Mouse (Mus musculus): ENCODE measurements around the gene Slc46a1. TPM values are rescaled to one million over a fixed set of nuclear protein-coding genes. Genes with fewer than 3 reads are reported as not detected.

Slc46a1 gene
- polyA plus RNA-seq (2017; shearing (Covaris generic)): 2.4 TPM

DNA sequence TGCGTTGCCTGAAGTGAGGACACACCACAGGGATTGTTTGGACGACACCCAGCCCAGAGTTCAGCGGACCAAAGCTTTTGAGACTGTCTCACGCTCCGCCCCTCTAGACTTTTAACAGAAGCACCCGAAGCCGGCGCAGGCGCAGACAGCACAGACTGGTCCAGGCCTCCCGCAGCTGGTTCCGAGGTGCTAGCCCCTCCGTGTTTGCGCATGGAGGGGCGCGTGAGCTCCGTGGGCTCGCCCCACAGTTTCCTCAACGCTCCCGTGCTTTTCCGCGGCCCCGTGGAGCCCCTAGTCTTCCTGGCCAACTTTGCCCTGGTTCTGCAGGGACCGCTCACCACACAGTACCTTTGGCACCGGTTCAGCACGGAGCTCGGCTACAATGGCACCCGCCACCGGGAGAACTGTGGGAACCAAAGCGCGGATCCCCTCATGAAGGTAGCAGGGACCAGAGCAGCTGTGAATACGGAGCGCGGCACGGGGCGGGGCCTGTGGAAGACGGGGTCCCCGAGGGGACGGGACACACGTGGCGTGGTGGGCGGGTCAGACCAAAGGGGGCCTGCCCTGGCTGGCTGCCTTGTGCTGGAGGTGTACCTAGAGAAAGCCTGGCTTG is at the start of gene Slc46a1:
TSS of gene Slc46a1 (plus strand) at position 130 of the 613 bp plus-strand sequence.

DNA sequence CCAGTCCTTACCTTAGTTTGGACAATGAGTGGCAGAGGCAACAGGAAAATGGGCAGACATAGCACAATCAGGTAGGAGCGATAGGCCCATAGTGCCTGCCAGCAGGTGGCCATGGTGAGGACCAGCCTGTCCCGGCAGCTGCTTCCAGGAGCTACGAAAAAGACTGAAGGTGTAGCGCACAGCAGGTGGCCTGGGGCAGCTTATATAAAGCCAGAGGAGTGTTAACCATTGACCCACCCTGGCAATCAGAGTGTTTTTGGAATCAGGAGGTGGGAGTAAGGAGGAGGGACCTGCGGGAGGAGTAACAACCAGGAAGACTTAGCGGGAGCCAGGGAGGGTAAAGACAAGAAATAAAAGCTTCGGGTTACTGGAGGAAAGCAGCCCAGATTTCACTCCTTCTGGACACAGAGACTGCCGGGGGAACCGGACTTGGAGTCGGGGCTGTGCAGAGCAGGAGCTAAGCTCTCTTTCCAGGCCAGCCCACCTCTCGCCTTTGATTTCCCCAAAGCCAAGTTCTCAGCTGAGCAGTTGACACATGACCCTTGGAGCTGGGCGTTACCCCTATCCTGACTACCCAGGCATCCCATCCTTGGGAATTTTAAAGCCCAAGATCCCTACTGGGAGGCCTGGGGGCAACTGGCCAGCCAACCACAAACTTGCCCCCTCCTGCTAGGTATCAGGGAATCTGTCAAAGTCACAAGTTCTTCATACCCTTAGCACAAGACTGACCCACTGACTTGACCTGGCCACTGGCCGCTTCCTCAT is 43.3 kb upstream of the Slc46a1 start, which contains the start of gene Slc13a2:
TSS of gene Slc13a2 (minus strand) at position 163 of the 765 bp plus-strand sequence.

DNA sequence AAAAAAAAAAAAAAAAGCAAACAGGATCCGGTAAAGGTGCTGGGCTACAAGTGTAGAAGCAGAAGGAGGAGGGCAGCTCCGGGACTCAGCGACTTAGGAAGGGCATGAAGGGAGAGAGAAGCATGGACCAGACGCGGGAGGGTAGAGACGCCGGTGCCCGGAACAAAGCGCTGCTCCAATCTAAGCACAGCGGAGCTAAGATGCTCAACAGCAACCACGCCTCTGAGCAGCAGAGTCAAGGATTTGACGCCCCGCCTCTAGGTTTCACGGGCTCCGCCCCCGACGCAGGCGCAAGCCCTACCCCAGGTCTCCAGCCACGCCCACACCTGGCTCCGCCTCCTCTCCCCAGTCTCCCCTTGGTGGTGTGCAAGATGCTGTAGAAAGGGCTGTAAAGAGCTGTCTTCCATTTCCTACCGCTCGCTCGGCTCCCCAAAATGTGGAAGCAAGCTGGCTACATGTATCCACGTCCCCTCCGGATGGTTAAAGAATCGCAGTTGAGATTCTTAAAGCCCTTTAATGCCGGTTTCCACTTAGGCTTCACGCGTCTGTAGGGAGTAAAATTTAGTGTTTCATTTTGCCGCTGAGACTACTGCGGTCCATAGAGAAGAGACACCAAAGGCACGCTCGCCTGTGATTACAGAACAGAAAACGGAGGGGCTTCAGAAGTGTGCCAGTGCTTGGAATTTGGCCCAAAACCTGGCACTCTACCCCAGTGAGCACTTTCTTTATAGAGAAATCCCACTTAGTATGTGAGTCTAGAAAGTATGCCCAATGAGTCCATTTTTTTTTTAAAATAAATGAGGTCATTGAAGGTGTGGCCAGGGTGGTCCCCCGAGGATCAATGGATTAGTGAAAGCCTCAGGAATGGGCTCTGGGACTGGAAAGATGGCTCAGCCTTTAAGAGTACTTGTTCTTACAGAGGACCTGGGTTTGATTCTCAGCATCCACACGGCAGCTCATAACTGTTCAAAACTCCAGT is 32.3 kb downstream of the Slc46a1 start, which contains the start of gene Sarm1:
TSS of gene Sarm1 (minus strand) at position 211 of the 979 bp plus-strand sequence.

DNA sequence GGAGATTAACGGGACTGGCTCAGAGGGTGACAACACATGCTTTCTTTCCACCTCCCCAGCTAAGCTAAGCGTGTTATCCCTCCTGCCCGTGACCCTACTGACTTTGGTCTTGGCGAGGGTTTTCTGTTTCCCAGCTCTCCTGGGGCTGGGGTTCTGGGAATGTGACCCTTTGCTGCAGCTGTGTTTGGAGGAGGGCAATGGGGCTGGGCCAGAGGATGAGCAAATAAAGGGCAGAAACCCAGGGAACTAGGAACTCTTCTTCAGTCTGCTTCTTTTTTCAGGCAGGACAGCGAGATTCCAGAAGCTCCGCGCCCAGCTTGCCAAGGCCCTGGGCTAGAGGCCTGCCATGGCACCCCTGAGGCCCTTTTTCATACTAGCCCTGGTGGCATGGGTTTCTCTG is 33.5 kb downstream of the Slc46a1 start, which contains the start of gene Vtn:
TSS of gene Vtn (plus strand) at position 88 of the 400 bp plus-strand sequence.

DNA sequence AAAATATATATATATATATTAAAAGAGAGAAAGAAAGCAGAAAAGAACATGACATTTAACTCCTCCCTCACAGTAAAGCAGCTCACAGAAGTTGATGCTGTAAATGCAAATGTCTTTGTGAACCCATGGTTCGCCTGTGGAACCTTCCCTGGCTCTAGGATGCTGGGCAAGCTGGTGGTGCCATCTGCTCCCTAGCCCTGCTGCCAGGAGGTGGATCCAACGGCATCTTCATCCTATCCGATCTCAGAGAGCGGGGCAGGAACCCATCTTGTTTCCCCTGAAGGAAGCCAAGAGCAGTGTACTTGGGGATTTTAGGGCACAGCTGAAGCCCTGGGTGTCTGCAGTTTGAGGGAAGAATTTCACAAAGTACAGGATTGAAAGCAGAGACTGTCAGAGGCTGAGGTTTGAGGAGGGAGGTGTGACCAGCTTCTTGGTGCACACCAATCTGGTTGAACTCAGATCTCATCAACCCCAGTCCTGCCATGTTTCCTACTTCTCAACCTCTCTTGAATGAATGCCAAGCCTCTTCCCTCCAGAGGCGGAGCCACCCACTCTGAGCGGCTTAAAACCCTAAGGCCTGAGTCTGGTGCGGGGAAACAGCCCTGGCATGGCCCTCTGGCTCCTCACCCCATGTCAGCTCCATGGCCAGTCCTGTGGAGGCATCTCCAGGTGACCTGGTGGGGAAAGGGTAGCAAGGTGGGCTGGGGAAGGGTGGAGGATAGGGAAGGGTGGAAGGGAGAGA is 37.6 kb downstream of the Slc46a1 start, which contains the start of gene Sebox:
TSS of gene Sebox (plus strand) at position 539 of the 742 bp plus-strand sequence.

DNA sequence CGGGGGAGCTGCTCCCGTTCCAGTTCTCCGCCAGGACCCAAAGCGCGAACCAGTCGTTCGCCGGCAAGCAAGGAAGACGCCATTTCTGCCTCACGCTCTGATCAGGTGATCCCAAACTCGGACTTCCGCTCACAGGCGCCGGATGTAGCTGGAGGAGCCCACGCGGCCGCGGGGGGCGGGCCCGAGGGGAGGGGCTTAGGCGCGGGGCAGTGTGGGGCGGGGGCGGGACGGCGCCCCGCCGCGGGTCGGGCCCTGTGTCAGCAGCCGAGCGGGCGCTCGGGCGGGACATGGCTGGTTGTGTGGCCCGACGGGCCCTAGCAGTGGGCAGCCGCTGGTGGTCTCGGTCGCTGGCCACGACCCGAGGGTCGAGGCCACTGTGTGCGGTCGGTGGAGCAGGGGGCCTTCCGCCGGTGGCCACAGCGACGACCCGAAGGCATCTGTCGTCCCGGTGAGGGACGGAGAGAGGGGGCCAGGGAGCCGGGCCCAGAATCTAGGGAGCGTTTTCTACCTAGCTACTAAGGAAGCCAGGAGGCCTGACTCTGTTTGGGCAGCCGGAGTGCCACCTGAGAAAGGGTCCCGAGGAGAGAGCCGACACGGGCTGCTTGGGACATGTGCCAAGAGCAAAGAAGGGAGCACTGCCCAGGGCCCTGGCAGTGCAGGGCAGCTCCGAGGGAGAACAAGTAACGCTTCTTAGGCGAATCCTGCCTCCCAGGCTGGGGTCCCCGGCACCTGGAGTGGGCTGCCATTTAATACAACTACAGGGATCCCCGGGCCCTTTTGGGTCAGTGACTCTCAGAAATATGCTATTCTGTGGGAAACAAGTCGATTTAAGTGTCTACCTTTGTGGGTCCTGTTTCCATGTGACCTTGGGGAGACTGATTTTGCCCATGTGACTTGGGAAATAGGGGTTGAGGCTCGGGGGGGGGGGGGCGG is 46.8 kb downstream of the Slc46a1 start, which contains the start of the genes Tmem199 and Poldip2:
TSS of gene Tmem199 (minus strand) at position 148 of the 933 bp plus-strand sequence.
TSS of gene Poldip2 (plus strand) at position 169 of the 933 bp plus-strand sequence.

Other genes with a start within 250 kb of the Slc46a1 start
- 100 TPM for gene Sdf2, start 220.0 kb upstream of the Slc46a1 start, polyA plus RNA-seq (2017; shearing (Covaris generic))
- gene Supt6, start 219.7 kb upstream of the Slc46a1 start, polyA plus RNA-seq (2017; shearing (Covaris generic)): 62.3 TPM
- 91.3 TPM for gene 2610507B11Rik, start 203.9 kb upstream of the Slc46a1 start, polyA plus RNA-seq (2017; shearing (Covaris generic))
- gene BC030499, start 174.9 kb upstream of the Slc46a1 start, polyA plus RNA-seq (2017; shearing (Covaris generic)): 0.30 TPM
- 2.6 TPM for gene Spag5, start 164.2 kb upstream of the Slc46a1 start, polyA plus RNA-seq (2017; shearing (Covaris generic))
- gene Aldoc, start 142.7 kb upstream of the Slc46a1 start, polyA plus RNA-seq (2017; shearing (Covaris generic)): 13.5 TPM
- 148 TPM for gene Pigs, start 137.3 kb upstream of the Slc46a1 start, polyA plus RNA-seq (2017; shearing (Covaris generic))
- 33.6 TPM for gene Unc119, start 122.2 kb upstream of the Slc46a1 start, polyA plus RNA-seq (2017; shearing (Covaris generic))
- not detected for gene Foxn1, start 79.1 kb upstream of the Slc46a1 start, polyA plus RNA-seq (2017; shearing (Covaris generic))
- not detected for gene Slc13a2, start 43.5 kb upstream of the Slc46a1 start, polyA plus RNA-seq (2017; shearing (Covaris generic))
- gene Sarm1, start 32.1 kb downstream of the Slc46a1 start, polyA plus RNA-seq (2017; shearing (Covaris generic)): 2.2 TPM
- gene Vtn, start 33.4 kb downstream of the Slc46a1 start, polyA plus RNA-seq (2017; shearing (Covaris generic)): not detected
- gene Sebox, start 37.8 kb downstream of the Slc46a1 start, polyA plus RNA-seq (2017; shearing (Covaris generic)): not detected
- 50.4 TPM for gene Tmem199, start 46.5 kb downstream of the Slc46a1 start, polyA plus RNA-seq (2017; shearing (Covaris generic))
- 41.5 TPM for gene Poldip2, start 46.5 kb downstream of the Slc46a1 start, polyA plus RNA-seq (2017; shearing (Covaris generic))
- 25.7 TPM for gene Tnfaip1, start 70.6 kb downstream of the Slc46a1 start, polyA plus RNA-seq (2017; shearing (Covaris generic))
- 122 TPM for gene Ift20, start 70.7 kb downstream of the Slc46a1 start, polyA plus RNA-seq (2017; shearing (Covaris generic))
- 14.1 TPM for gene Tmem97, start 85.1 kb downstream of the Slc46a1 start, polyA plus RNA-seq (2017; shearing (Covaris generic))
- gene Nlk, start 231.7 kb downstream of the Slc46a1 start, polyA plus RNA-seq (2017; shearing (Covaris generic)): 12.2 TPM